Mouse (Mus musculus) lung, postnatal 0 days (tissue): Measurements from ENCODE around the gene Ly6g6e. TPM values are rescaled to one million over a fixed set of nuclear protein-coding genes. Genes with fewer than 3 reads are reported as not detected.
"Not testable (repeated sequence)": the region's sequence is repeated elsewhere in the genome, so short reads cannot be mapped to it uniquely, and the experiment has no call there.

Experiments
- ATAC-seq: fragments of 200-750 bp; cut with Nextera tagmentation; 2 replicates; pipeline ENCODE4 v1.8.0; 2017; ENCODE audit warnings: moderate library complexity
- DNase-seq: peaks from one replicate; pipeline ENCODE4 v3.0.0-alpha.2; 2016; ENCODE audit warnings: low spot score
- H3K27ac ChIP-seq: fragments of 300-500 bp; sonication (generic); 2 replicates; pipeline ENCODE4 v1.5.1; 2014; ENCODE audit warnings: antibody characterized with exemption, mild to moderate bottlenecking, low read length, mixed read lengths
- H3K27me3 ChIP-seq: fragments of 300-500 bp; sonication (generic); replicated peaks from 2 replicates; pipeline ENCODE4 v1.6.1; 2014; ENCODE audit warnings: low read length, mixed read lengths; ENCODE audit not compliant: insufficient read depth
- H3K36me3 ChIP-seq: fragments of 300-500 bp; sonication (generic); 2 replicates; pipeline ENCODE4 v1.6.1; 2014; ENCODE audit warnings: low read length, mixed read lengths; ENCODE audit not compliant: insufficient read depth
- H3K4me1 ChIP-seq: fragments of 300-500 bp; sonication (generic); 2 replicates; pipeline ENCODE4 v1.6.1; 2014; ENCODE audit warnings: antibody characterized with exemption, low read depth, low read length, mixed read lengths; ENCODE audit not compliant: insufficient read depth
- H3K4me2 ChIP-seq: fragments of 300-500 bp; sonication (generic); replicated peaks from 2 replicates; pipeline ENCODE4 v1.6.1; 2014; ENCODE audit warnings: low read depth, mild to moderate bottlenecking, low read length, moderate library complexity, mixed read lengths
- H3K4me3 ChIP-seq: fragments of 300-500 bp; sonication (generic); 2 replicates; pipeline ENCODE4 v1.5.1; 2014; ENCODE audit warnings: low read depth, low read length
- H3K9ac ChIP-seq: fragments of 300-500 bp; sonication (generic); replicated peaks from 2 replicates; pipeline ENCODE4 v1.6.1; 2014; ENCODE audit warnings: low read depth, mild to moderate bottlenecking
- H3K9me3 ChIP-seq: fragments of 300-500 bp; sonication (generic); 2 replicates; pipeline ENCODE4 v1.6.1; 2016; ENCODE audit warnings: low read length, mixed read lengths
- CTCF ChIP-seq: IDR thresholded peaks from 2 replicates; pipeline ENCODE4 v1.5.1; 2016; ENCODE audit warnings: antibody characterized with exemption, mild to moderate bottlenecking
- EP300 ChIP-seq: IDR thresholded peaks from 2 replicates; pipeline ENCODE4 v1.6.1; 2016; ENCODE audit warnings: antibody characterized with exemption, mild to moderate bottlenecking, control low read depth
- WGBS: fragments of 180-500 bp; shearing (Covaris S2); extraction: QIAGEN DNeasy Blood & Tissue Kit; methylation state at CpG from one replicate; pipeline ENCODE4 v1.1.7; 2014; 5-methylcytosine and 5-hydroxymethylcytosine counted together
- polyA plus RNA-seq: library from polyadenylated mRNA; unstranded; fragments of >200 nt; fragmentation: Nextera tagmentation; extraction: Ambion mirVana; gene quantifications from 2 replicates; pipeline ENCODE4 v1.2.1, GENCODE M21; 2015

The Ly6g6e gene
- polyA plus RNA-seq, 1 experiment from 2014 or later: 2.8 TPM

- WGBS: 63% methylated on average over 8 of the region's 8 CpGs
- DNase-seq: no peak
- no peak overlapping the region for H3K4me2 ChIP-seq
These were observed 44.3 kb upstream of the Ly6g6e start for GRCm38 (mm10) chr17:35032323-35032870.

GRCm38 (mm10) chr17:35033703-35034102 is 43.0 kb upstream of the Ly6g6e start:
- WGBS: 76% methylated on average over 1 of the region's 1 CpGs
- ATAC-seq, H3K4me3 ChIP-seq, H3K9ac ChIP-seq, DNase-seq, H3K4me2 ChIP-seq, H3K27me3 ChIP-seq, H3K36me3 ChIP-seq, H3K27ac ChIP-seq, H3K4me1 ChIP-seq, H3K9me3 ChIP-seq: not testable (repeated sequence)

More at GRCm38 (mm10) chr17:35032323-35032870, 44.3 kb upstream of the Ly6g6e start:
- H3K27ac ChIP-seq: no peak overlapping the region
- H3K4me1 ChIP-seq: no peaks in the 10 kb centered on the region
- no peak overlapping the region for H3K4me3 ChIP-seq
- ATAC-seq: no peak
- no peak overlapping the region for H3K9ac ChIP-seq
- TF ChIP-seq CTCF (0 out of 2 replicates have a peak, but pooled peaks have one; percentile 22), EP300 (no peak)
- H3K36me3 ChIP-seq: no peaks in the 10 kb centered on the region
- H3K9me3 ChIP-seq: no peaks in the 10 kb centered on the region
- no peaks in the 10 kb centered on the region for H3K27me3 ChIP-seq

GRCm38 (mm10) chr17:35034896-35035295 is 41.8 kb upstream of the Ly6g6e start:
- H3K9me3 ChIP-seq: no peaks in the 10 kb centered on the region
- H3K27ac ChIP-seq: no peak overlapping the region
- no peak overlapping the region for H3K4me2 ChIP-seq
- no peak overlapping the region for H3K9ac ChIP-seq
- H3K4me3 ChIP-seq: no peak overlapping the region
- no peak for ATAC-seq
- no peak for DNase-seq
- no peaks in the 10 kb centered on the region for H3K36me3 ChIP-seq
- no peak for TF ChIP-seq EP300
- no peak for TF ChIP-seq CTCF
- 64% methylated on average over 6 of the region's 6 CpGs for WGBS
- no peaks in the 10 kb centered on the region for H3K27me3 ChIP-seq
- no peaks in the 10 kb centered on the region for H3K4me1 ChIP-seq

GRCm38 (mm10) chr17:35039121-35039873 is 37.4 kb upstream of the Ly6g6e start:
- Histone ChIP-seq H3K9me3 (no peaks in the 10 kb centered on the region), H3K9ac (no peak overlapping the region), H3K4me3 (no peak overlapping the region), H3K36me3 (no peaks in the 10 kb centered on the region), H3K27me3 (no peaks in the 10 kb centered on the region), H3K4me1 (no peaks in the 10 kb centered on the region), H3K4me2 (no peak overlapping the region), H3K27ac (no peak overlapping the region)
- no peak for DNase-seq
- no peak for ATAC-seq
- TF ChIP-seq CTCF: no peak
- TF ChIP-seq EP300: no peak
- whole genome bisulfite sequencing: 80% methylated on average over 11 of the region's 11 CpGs

- Histone ChIP-seq H3K4me1 (peaks cover 20% of the 10 kb centered on the region; the same call in 1 of the 2 replicates), H3K9ac (no peak overlapping the region), H3K27me3 (no peaks in the 10 kb centered on the region), H3K27ac (0 out of 2 replicates have a peak overlapping the region, but pooled peaks have one; percentile 4), H3K4me2 (no peak overlapping the region), H3K9me3 (no peaks in the 10 kb centered on the region), H3K36me3 (no peaks in the 10 kb centered on the region), H3K4me3 (no peak overlapping the region)
- ATAC-seq (no peak), DNase-seq (peak; percentile 51)
- TF ChIP-seq EP300: peak; percentile 31; the same call in 1 of the 2 replicates
- no peak for TF ChIP-seq CTCF
- WGBS: 51% methylated on average over 4 of the region's 4 CpGs
These were observed 32.9 kb upstream of the Ly6g6e start for GRCm38 (mm10) chr17:35043794-35044193.

- H3K27ac ChIP-seq: peak overlapping the region; percentile 91
- 53% methylated on average over 7 of the region's 7 CpGs for WGBS
- TF ChIP-seq CTCF (no peak), EP300 (no peak; the same call in 1 of the 2 replicates)
- no peaks in the 10 kb centered on the region for H3K9me3 ChIP-seq
- no peak overlapping the region; the same call in 1 of the 2 replicates for H3K4me3 ChIP-seq
- peaks cover 20% of the 10 kb centered on the region; the same call in 1 of the 2 replicates for H3K4me1 ChIP-seq
- ATAC-seq (no peak), DNase-seq (no peak)
- peak overlapping the region; percentile 99 for H3K4me2 ChIP-seq
- no peaks in the 10 kb centered on the region for H3K36me3 ChIP-seq
- no peaks in the 10 kb centered on the region for H3K27me3 ChIP-seq
- H3K9ac ChIP-seq: no peak overlapping the region
These were observed 31.5 kb upstream of the Ly6g6e start for GRCm38 (mm10) chr17:35044904-35045806.
